13 mouse cellular contexts compared by ENCODE assay signal in genomic region chr2:126035013-126035770, GRCm38 (mm10). TPM values are rescaled to one million over a fixed set of nuclear protein-coding genes. Genes with fewer than 3 reads are reported as not detected.
DNase-seq lines count a peak whose midpoint lies in the region; ATAC-seq and TF ChIP-seq lines count a peak whose summit lies in the region.
"Had no signal": no experiment of that assay in that cellular context is flagged by ENCODE, and none has a peak within 500 bp of the region (broad histone marks: within the 10 kb centered on the region; RNA-seq: fewer than 3 reads in every experiment).

No protein-coding gene starts in this region.

- no peak for TF ChIP-seq CTCF in gastrocnemius, adult 2 months (IDR thresholded peaks at IDR 0.05)
- TF ChIP-seq CTCF in kidney, postnatal 0 days (IDR thresholded peaks at IDR 0.05; ENCODE audit: low read depth), result no peak

- H3K4me1 ChIP-seq in kidney, postnatal 0 days (replicated peaks; ENCODE audit: insufficient read depth, low read length), result no peaks in the 10 kb centered on the region
- H3K4me1 ChIP-seq in brown adipose tissue, adult 24 weeks (ENCODE audit: control insufficient read depth, insufficient read depth, insufficient read length, low read length), result no peaks in the 10 kb centered on the region
- peaks cover 15% of the 10 kb centered on the region; the same call in 1 of the 2 replicates for H3K4me1 ChIP-seq in limb, embryonic 13.5 days
- H3K4me1 ChIP-seq: liver, embryonic 15.5 days had no signal

- WGBS in kidney, postnatal 0 days, result 73% methylated on average over 15 of the region's 15 CpGs
- 76% methylated on average over 15 of the region's 15 CpGs for whole genome bisulfite sequencing in limb, embryonic 13.5 days

- peak overlapping the region; percentile 65 for H3K4me3 ChIP-seq in gastrocnemius, adult 2 months
- H3K4me3 ChIP-seq in kidney, postnatal 0 days (replicated peaks; ENCODE audit: low read depth, low read length), result 0 out of 2 replicates have a peak overlapping the region, but pooled peaks have one; percentile 7
- H3K4me3 ChIP-seq in brown adipose tissue, adult 24 weeks (ENCODE audit: insufficient read depth, low read depth, low read length), result peak overlapping the region; percentile 35
- peak overlapping the region; percentile 26 for H3K4me3 ChIP-seq in limb, embryonic 13.5 days
- H3K4me3 ChIP-seq: liver, embryonic 15.5 days; midbrain, embryonic 12.5 days had no signal

- H3K27ac ChIP-seq in gastrocnemius, adult 2 months, result peak overlapping the region; percentile 72
- no peak overlapping the region for H3K27ac ChIP-seq in kidney, postnatal 0 days
- peak overlapping the region; percentile 23; the same call in 1 of the 2 replicates for H3K27ac ChIP-seq in brown adipose tissue, adult 24 weeks (replicated peaks; ENCODE audit: low read depth, low read length)
- peak overlapping the region; percentile 39; the same call in 1 of the 2 replicates for H3K27ac ChIP-seq in limb, embryonic 13.5 days
- H3K27ac ChIP-seq: liver, embryonic 15.5 days; midbrain, embryonic 12.5 days had no signal

- intact Hi-C loops in gastrocnemius, adult 2 months (cut with DNase I), result no loop called here
- intact Hi-C loops in left cerebral cortex, postnatal 14 days (cut with DNase I), result loop anchor here (2.0 to 10.0 kb wide), 2 partner anchors 142 to 330 kb away; no protein-coding TSS in a partner anchor

- no peak for DNase-seq in gastrocnemius, adult 2 months
- DNase-seq in gastrocnemius, adult 18-20 months (ENCODE audit: low spot score), result no peak
- no peak for DNase-seq in kidney, postnatal 0 days (ENCODE audit: low spot score)
- no peak for DNase-seq in kidney, adult 9 months
- no peak for DNase-seq in embryo, embryonic 11 days
- no peak for DNase-seq in left cerebral cortex, postnatal 14 days (ENCODE audit: low spot score in 2 of 2)
- DNase-seq: adrenal gland, postnatal 25 days; heart, adult 11 months; thymus, postnatal 14 days had no signal

- H3K9ac ChIP-seq in kidney, postnatal 0 days (ENCODE audit: low read depth, low read length), result no peak overlapping the region
- peak overlapping the region; percentile 31; the same call in 1 of the 2 replicates for H3K9ac ChIP-seq in limb, embryonic 13.5 days
- H3K9ac ChIP-seq: liver, embryonic 15.5 days; midbrain, embryonic 12.5 days had no signal

- H3K36me3 ChIP-seq in kidney, postnatal 0 days (ENCODE audit: insufficient read depth, low read length), result no peaks in the 10 kb centered on the region
- H3K36me3 ChIP-seq in limb, embryonic 13.5 days, result no peaks in the 10 kb centered on the region
- H3K36me3 ChIP-seq: liver, embryonic 15.5 days; midbrain, embryonic 12.5 days had no signal

- H3K27me3 ChIP-seq in kidney, postnatal 0 days (ENCODE audit: insufficient read depth, low read length), result no peaks in the 10 kb centered on the region
- no peaks in the 10 kb centered on the region for H3K27me3 ChIP-seq in limb, embryonic 13.5 days
- H3K27me3 ChIP-seq: liver, embryonic 15.5 days; midbrain, embryonic 12.5 days had no signal

- ATAC-seq in kidney, postnatal 0 days (replicated peaks; ENCODE audit: low FRiP score, low read depth), result no peak
- no peak for ATAC-seq in limb, embryonic 13.5 days (ENCODE audit: low FRiP score, low read depth)

- H3K4me2 ChIP-seq in kidney, postnatal 0 days (ENCODE audit: low read length), result peak overlapping the region; percentile 47; the same call in 1 of the 2 replicates
- H3K4me2 ChIP-seq in limb, embryonic 13.5 days (replicated peaks), result peak overlapping the region; percentile 55
- H3K4me2 ChIP-seq: liver, embryonic 15.5 days; midbrain, embryonic 12.5 days had no signal

- no peaks in the 10 kb centered on the region for H3K9me3 ChIP-seq in kidney, postnatal 0 days (replicated peaks; ENCODE audit: low read length)
- H3K9me3 ChIP-seq in limb, embryonic 13.5 days, result no peaks in the 10 kb centered on the region
- H3K9me3 ChIP-seq: liver, embryonic 15.5 days; midbrain, embryonic 12.5 days had no signal

RNA-seq across cellular contexts. Expression of gene Fgf7, which starts 0.7 kb away (rescaled TPM):
- total RNA-seq in gastrocnemius, adult 2 months (2021), result 1 to 10 TPM; 4.2 TPM
- 1 to 10 TPM; 2.0 to 5.3 TPM for total RNA-seq in gastrocnemius, adult 18-20 months (2021)
- 0.31 and 0.41 TPM in 2 replicates for polyA plus RNA-seq in kidney, postnatal 0 days (2015; fragmentation: Nextera tagmentation; extraction: Ambion mirVana)
- 1.4 TPM in 1 of 2 replicates, not detected in the other for polyA plus RNA-seq in brown adipose tissue, adult 24 weeks (2012; ENCODE audit: insufficient read depth, insufficient read length, missing spikeins)
- polyA plus RNA-seq in limb, embryonic 13.5 days (2015; fragmentation: Nextera tagmentation; extraction: Ambion mirVana), result 11.1 and 13.2 TPM in 2 replicates
- under 1 TPM; 0.42 to 0.55 TPM for total RNA-seq in left cerebral cortex, postnatal 14 days (2021)

Comparison
In these comparisons a context has a peak if more than half of its experiments do, and no peak if none do; other contexts are left out.
1. H3K4me3 ChIP-seq: peak in every context shown above with its lines; median percentile 65 in gastrocnemius, adult 2 months; 35 in brown adipose tissue, adult 24 weeks; 26 in limb, embryonic 13.5 days; 7 in kidney, postnatal 0 days.